Mouse (Mus musculus) kidney, adult 2 months (tissue): ENCODE data around the gene Ubl7.

ENCODE experiments used
- CTCF ChIP-seq: fragments of 200-500 bp; conservative IDR thresholded peaks from 2 replicates; pipeline ENCODE4 v1.5.1; 2011; ENCODE audit warnings: low read depth, mild to moderate bottlenecking, control low read depth, low read length, moderate library complexity, mixed read lengths; ENCODE audit not compliant: insufficient read depth, insufficient read length
- POLR2A ChIP-seq: fragments of 200-500 bp; IDR thresholded peaks from one replicate; pipeline ENCODE4 v1.6.1; 2011; ENCODE audit warnings: low read depth, low read length, control low read depth

DNA sequence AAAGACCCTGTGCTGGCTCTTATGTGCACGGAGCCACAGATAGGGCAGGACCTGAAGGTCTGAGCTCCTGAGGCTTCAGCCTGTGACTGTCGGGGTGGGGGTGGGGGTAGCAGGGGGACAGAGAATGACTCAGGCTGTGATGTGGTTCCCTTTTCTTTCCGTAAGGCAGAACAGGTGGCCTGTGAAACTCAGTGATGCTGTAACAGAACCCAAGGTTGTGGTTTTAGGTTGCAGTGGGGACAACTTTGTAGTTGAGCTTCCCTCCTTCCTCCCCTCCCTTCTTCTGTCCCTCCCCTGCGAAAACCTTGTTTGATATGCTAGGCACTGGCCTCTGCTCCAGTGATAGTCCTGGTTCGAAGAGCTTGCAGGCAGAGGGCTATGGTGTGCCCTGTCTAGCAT lies 46.1 kb downstream of the Ubl7 start:
- TF ChIP-seq POLR2A (no peak), CTCF (no peak)
